Mouse (Mus musculus): Measurements from ENCODE around the gene Cd320.
"Not testable (repeated sequence)": the region's sequence is repeated elsewhere in the genome, so short reads cannot be mapped to it uniquely, and the experiment has no call there.

Gene Cd320

DNA sequence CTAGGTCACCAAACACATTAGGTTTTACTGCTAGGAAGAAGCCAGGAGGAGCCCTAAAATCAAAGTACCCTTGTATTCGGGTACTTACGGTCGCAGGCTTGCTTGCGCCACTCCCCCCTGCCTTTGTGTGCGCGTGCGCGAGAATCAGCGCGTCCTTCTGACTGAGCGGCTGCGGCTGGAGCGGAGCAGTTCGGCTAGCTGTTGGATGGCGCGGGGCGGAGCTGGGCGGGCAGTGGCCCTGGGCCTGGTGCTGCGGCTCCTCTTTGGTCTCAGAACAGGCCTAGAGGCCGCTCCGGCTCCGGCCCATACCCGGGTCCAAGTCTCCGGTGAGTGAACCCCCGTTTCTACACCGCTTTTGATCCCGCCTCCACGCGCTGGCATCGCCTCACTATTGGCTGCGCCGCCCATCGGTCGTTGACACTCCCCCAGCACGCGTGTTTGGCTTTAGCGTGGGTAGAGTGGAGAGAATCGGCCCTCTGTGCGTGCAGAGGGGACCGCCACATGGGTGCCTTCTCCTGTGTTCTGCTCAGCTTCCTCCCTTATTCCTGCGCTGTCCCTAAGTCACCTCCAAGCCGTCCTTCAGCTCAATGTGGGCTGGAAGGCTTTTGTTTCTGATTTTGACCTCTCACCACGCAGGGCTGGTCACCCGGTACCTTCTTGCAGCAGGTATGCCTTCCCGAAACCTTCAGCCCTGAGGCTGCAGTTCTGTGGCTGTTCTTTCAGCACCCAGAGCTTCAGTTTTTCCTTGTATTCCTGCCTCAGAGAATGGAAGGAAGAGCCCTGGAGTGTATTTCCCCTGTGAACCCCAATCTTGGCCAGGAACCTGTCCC, at the start of gene Cd320:
Gene Cd320, plus strand, starts transcription at position 126 of the 830 bp plus-strand sequence.
- peak; percentile 89 for DNase-seq (ENCODE audit: low spot score)

DNA sequence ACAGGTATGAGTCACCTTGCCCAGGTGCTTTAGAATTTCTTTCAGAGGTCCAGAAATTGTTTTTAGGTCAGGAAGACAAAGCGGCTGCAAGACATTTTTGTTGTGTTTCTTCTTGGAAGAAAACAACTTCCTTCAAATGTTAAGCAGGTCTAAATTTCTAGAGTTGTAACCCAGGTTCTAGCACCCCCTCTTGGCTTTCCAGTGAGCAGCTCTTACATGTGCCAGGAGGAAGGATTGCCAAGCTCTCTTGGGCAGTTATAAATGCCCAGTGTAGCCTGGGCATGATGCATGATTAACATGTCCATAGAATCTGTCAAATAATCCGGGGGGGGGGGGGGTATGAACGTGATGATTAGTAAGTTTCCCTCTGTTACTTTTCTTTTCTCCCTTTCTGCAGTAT, 44.6 kb upstream of the Cd320 start:
- DNase-seq (ENCODE audit: low spot score), result no peak

DNA sequence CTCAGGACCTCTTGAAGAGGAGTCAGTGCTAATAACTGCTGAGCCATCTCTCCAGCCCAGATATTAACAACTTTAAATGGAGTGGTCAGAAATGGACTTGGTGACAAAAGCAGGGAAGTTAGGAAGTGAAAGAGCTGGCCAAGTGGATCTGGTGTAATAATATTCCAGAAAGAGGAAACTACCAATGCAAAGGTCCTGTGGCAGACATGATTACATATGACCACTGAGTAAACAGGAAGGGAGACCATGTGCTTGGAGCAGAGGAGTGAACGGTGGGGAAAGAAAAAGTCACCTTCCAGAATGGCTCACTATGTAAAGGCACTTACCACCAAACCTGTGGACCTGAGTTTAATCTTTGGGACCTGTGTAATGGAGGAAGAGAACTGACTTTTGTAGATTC, 43.6 kb upstream of the Cd320 start:
- no peak for DNase-seq (ENCODE audit: low spot score)

DNA sequence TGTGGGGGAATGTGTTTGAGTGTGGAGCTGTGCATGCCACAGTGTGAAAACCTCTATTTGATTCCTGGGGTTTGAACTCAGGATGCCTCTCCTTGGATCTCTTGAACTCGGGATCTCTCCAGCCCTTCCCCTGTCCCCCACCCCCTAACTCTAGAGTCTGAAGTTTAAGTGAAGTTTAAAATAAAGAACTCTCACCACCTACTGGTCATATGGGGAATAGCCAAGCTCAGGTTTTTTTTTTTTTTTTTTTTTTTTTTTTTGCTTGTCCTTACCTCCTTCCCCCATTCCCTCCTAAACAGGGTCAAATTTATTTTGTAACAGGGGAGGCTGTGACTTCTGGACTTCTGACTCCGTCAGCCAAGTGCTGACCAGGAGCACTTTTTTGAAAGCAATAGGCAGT, 40.7 kb upstream of the Cd320 start:
- no peak for DNase-seq (ENCODE audit: low spot score)

DNA sequence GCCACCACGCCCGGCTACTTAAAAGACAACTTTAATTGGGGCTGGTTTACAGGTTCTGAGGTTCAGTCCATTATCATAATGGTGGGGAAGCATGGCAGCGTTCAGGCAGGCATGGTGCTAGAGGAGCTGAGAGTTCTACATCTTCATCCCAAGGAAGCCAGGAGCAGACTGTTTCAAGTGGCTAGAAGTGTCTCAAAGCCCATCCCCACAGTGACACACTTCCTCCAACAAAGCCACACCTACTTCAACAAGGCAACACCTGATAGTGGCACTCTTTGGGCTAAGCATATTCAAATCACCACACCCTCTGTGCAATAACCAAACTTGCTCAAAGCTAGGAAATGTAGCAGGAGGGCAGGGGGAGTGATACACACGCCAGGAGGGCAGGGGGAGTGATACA, 38.7 kb upstream of the Cd320 start:
- no peak for DNase-seq (ENCODE audit: low spot score)

DNA sequence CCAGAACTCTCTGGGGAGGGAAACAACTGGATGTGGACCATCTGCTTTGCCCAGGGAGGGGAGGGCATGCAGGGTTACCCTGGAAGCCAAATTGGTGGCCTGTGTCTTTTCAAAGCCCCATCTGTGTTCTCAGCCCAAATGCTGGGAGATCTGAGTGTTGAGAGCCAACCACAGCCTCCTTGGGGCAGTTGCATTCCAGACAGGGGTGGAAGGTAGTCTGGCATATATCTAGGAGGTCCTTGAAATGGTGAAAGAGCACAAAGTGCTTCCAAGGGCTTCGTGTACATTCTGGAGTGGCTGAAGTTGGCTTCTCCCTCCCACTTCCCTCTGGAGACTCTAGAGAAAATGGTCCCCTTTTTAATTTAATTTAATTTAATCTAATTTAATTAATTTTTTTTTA, 38.1 kb upstream of the Cd320 start:
- no peak for DNase-seq (ENCODE audit: low spot score)

DNA sequence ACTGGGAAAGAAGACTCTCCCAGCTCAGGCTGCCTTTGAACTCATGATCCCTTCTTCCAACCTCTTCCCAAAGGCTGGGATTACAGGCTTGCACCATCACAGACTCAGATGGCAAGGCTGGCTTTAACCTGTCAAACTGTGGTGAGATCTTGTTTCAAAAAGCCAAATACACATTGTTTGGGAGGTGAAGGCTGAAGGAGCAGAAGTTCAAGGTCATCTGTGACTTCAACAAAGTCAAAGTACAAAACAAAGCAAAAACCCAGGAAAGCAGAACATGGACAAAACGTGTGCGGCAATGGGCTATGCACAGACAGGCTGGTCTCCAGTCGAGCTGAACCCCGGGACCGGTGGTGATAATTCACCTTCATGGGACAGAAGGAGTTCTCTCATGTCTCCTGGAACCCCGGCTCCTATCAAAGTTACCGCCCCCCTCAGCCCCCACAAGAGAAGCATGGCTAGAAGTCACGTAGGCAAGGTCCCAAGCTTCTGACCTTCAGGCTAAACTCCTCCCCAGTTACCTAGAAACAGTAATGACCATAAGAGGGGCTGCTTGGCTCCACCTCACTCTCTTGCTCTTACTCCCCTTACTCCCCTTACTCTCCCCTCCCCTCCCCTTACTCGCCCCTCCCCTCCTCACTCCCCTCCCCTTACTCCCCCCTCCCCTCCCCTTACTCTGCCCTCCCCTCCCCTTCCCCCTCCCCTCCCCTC, 35.6 kb upstream of the Cd320 start:
- DNase-seq (ENCODE audit: low spot score), result no peak

DNA sequence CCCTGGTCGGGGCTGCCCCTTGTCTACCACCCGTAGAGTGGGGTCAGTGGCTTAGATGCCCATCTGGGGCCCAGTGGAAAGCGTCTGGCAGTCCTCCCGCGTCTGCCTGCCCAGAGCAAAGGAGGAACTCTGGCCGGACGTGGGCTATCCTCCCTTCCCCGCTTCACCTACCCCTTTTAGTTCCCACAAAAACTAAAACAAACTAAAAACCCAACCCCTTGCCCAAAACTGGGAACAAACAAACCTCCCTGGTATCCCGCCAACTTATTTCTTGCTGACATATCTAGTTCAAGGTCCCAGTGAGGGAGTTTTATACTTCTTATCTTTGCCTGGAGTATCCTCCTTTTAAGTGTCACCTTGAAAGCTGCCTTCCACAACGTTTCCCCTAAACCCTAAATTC, 34.7 kb upstream of the Cd320 start:
- DNase-seq (ENCODE audit: low spot score), result no peak

DNA sequence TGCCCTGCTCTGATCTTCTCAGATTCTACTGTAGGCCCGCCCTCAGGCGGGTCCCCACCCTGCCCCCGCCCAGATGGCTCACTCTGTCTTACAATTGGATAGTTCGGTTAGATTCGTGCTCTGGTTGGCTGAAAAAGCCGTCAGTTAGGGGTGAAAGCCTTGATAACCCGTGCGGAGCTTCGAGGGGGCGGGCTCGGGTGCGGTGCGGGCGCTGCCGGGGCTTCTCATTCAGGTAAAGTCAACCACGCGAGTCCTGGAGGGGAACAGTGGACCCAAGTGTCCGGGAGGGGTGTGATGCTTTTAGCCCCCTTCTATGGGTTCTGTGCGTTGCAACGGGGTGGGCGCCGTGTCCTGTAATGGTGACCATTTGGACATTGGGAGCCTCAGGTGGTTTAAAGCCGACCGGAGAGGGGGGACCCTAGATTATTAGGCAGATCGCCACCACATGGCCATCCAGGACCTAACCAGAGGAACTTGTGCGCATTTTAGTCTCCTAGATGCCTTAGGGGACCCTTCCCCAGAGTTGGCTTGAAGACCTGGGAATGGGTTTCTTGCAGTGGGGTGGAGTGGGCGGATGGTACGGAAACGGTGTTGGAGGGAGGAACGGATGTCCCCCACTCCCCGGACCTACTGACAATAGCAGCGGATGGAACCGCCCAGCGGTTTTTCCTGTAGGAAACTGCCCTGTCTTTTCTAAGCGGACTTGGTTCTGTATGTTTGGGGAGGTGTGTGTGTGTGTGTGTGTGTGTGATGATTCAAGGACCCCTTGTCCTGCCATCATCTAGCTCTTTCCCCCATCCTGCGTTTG, 32.4 kb upstream of the Cd320 start, which contains the start of gene Kank3:
Gene Kank3, plus strand, starts transcription at position 186 of the 808 bp plus-strand sequence.
- DNase-seq (ENCODE audit: low spot score), result peak; percentile 85

DNA sequence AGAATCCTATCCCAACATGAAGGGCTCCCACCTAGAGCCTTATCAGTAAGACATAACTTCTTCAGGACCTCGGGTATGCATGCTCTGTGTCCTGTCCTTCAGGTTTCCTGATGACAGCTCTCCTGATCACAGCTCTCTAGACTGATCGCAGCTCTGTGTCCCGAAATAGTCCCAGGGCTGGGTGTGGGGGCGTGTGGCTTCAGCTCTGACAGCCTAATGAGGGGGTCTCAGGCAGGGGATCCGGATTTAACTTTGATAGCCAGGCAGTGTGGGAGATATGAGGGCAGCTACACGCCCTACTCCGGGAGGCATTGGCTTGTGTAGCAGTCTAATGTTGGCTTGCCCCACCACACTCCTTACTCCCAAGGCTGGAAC, 31.8 kb upstream of the Cd320 start:
- no peak for DNase-seq (ENCODE audit: low spot score)

DNA sequence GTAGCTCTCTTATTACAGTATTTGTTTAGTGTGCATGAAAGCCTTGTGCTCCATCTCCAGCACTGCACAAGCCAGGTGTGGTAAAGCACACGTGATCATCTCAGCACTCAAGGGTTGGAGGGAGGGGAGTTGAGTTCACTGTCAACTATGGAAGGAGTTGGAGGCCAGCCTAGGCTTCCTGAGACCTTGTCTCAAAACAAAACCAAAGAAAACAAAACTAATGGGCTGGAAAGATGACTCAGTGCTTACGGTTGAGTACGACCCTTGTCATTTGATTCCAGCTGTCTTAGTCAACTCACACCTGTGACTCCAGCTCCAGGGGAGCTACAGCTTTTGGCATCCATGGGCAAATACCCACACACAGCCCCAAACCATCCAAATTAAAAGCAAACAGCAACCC, 30.4 kb upstream of the Cd320 start:
- no peak for DNase-seq (ENCODE audit: low spot score)

DNA sequence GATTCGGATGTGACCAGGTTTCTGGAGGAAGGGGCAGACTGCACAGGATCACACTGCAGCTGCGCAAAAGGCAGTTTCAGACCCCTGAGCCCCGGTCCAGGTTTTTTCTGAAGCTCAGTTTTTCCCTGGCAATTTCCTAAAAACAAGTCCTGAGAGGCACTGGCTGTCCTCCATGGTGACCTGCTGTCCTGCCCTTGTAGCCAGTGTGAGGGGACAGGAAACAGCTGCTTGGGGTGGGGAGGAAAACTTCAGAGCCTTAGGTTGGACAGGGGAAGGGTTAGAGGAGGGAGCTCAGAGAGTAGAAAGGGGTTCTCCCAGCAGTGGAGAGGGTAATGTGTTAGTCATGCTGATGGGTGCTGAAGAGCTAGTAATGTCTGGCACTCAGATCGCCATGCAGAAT, 29.9 kb upstream of the Cd320 start:
- DNase-seq (ENCODE audit: low spot score), result no peak

DNA sequence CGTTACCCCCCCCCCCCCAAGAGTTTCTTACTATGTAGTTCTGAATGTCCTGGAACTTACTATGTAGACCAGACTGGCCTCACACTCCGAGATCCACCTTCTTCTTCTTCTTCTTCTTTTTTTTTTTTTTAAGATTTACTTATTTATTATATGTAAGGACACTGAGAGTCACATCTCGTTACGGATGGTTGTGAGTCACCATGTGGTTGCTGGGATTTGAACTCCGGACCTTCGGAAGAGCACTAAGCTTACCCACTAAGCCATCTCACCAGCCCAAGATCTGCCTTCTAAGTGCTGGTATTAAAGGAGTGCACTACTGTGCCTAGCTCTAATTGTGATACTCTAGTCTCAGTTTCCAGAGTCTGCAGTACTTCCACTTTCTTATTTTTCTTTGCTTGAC, 27.5 kb upstream of the Cd320 start:
- no peak for DNase-seq (ENCODE audit: low spot score)

DNA sequence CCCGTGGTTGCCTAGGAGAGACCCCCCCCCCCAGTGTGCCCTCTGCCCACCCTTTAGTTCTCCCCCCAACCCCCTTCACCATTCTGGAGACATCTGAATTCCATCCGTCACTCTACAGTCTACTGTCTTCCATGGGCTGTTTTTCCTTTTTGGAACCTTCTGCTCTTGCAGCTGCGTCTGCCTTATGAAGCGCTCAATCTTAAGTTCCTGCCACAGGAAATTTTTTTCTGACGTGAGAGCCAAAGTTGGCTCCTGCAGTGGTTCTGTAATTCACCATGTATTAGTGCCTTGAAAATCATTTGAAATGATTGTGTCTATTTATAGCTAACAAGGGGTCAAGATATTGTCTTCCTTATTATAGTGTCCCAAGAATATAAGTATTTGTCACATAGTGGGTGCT, 26.3 kb upstream of the Cd320 start:
- no peak for DNase-seq (ENCODE audit: low spot score)

DNA sequence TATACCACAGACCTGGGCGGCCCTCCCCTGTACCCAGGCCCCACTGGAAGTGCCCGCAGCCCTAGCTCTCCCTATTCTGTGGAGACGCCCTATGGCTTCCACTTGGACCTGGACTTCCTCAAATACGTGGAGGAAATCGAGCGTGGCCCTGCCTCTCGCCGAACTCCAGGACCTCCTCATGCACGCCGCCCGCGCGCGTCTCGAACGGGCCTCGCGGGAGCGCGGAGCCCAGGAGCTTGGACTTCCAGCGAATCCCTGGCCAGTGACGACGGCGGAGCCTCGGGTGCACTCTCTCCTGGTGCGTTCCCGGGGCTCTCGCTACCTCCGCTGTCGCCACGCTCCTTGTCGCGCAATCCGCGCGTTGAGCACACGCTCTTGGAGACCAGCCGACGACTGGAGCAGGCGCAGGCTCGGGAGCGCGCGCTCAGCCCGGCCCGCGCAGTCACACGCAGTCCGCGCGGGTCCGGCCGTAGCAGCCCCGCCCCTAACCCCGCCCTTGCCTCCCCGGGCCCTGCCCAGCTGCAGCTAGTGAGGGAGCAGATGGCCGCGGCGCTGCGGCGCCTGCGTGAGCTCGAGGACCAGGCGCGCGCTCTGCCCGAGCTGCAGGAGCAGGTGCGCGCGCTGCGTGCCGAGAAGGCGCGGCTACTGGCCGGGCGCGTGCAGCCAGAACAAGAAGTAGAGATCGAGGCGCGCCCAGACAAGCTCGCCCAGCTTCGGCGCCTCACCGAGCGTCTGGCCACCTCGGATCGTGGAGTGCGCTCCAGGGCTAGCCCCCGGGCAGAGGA, 25.5 kb upstream of the Cd320 start:
- peak; percentile 70 for DNase-seq (ENCODE audit: low spot score)

DNA sequence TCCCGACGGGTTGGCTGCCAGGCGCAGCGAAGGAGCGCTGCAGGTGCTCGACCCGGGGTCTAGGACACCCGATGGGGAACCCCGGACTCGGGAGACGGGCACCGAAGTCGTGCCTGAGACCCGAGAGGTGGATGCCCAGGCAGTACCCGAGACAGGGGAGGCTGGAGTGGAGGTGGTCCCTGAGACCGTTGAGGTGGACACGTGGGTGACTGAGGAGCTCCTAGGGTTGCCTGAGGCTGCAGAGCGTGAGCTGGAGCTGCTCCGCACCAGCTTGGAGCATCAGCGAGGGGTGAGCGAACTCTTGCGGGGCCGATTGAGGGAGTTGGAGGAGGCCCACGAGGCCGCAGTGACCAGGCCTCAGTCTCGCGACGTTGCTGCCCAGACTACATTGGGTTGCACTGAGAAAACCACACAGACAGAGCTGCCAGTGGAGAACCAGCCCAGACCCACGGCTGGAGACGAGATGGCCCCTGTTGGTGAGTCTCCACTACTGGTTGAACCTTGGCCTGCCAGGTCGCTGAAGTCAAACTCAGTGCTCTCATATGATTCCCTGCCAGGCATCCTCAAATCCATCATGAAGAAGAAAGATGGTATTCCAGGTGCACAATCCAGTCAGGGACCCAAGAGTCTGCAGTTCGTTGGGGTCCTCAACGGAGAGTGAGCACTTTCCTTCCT, 24.8 kb upstream of the Cd320 start:
- DNase-seq (ENCODE audit: low spot score), result no peak

DNA sequence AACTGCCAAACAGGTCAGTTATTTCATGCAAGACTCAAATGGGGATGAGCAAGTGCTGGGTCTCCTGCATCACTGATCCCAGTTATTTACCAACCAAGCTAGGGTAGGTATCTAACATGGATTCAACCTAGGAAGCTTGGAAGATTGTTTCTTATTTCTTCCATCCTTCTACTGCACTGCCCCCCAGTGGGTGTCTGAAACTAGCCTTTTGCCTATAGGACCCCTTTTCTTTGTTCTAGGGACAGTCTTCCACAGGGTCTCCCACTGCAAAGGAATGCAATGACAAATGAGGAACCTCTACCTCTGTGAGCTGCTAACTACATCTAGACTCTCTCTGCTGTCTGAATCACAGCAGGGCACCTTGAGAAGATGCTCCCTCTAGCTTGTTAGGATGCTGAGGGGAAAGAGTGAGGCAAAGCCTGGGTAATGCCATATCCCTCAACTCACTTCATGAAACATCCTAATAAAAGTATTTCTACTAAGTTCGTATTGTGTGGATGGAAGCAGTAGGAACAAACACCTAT, 20.4 kb upstream of the Cd320 start:
- DNase-seq (ENCODE audit: low spot score), result no peak

DNA sequence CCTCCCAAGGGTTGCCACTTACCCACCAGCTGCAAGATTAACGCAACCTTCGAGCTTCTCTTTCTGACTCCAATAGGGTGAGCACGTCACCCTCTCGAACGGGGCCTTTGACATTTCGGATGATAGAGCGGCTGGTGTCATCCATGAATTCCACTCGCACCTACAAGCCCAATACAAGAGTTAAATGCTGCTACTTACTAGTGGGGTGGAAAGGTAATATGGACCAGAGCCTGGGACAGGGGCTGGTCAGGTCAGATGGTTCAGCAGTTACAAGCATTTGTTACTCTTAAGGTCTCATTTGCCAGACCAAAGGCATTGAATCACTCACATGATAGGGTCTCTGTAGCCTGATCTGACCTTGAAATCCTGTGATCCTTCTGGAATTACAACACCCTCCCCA, 19.7 kb upstream of the Cd320 start:
- not testable (repeated sequence) for DNase-seq (ENCODE audit: low spot score)

DNA sequence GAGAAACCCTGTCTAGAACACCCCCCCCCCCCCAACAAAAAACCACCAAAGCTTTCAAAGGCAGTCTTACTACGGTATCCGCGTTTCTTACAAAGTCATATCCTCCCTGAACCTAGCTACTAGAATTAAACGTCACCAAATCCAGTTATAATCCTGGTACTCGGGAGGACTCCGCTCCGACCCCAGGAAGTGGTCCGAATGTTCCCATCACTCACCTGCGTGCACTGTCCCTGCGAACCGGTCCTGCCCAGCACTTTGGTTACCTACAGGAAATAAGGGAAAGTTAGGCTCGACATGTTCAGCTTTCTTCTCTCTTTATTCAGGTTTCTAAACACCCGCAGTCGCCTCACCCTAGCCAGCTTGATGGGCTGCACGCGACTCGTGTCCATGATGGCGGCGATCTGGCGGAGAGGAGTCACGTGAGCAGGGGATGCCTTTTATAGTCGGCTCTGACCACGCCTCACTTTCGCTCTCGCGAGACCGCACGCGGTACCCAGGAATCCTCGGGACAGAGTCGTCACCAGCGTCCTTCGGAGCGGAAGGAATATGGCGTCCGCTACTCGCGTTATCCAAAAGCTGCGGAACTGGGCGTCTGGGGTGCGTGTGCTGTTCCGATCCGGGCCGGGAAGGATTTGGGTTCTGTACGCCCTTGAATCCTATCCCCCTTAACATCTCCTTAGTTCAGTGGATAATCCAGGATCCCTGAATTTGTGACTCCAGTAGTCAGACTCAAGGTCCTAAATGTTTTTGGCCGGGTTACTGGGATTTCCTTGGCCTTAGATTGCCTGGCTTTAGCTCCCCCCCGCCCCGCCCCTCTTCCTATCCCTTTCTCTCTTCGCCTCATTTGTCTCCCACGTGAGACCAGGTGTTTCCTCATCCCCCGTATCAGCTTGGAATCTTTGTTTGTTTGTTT, 18.6 kb upstream of the Cd320 start, which contains the start of the genes Rps28 and Ndufa7:
Gene Rps28, minus strand, starts transcription at position 479 of the 913 bp plus-strand sequence.
Gene Ndufa7, plus strand, starts transcription at position 489 of the 913 bp plus-strand sequence.
- DNase-seq (ENCODE audit: low spot score), result peak; percentile 99

DNA sequence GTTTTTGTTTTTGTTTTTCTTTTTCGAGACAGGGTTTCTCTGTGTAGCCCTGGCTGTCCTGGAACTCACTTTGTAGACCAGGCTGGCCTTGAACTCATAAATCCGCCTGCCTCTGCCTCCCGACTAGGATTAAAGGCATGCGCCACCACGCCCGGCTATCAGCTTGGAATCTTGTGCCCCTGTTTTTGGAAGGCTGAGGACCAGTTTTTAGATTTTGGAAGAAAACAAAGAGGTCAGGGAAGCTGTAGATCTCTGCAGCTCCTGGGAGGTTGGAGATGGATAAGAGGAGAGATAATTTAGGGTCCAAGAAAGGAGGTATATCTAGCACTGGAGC, 17.9 kb upstream of the Cd320 start:
- DNase-seq (ENCODE audit: low spot score), result not testable (repeated sequence)

Data from T-cell, adult 2 months (primary cell).